Mouse (Mus musculus): Measurements from ENCODE around the gene Als2cr12.
"Not testable (repeated sequence)": the region's sequence is repeated elsewhere in the genome, so short reads cannot be mapped to it uniquely, and the experiment has no call there.

The Als2cr12 gene

DNA sequence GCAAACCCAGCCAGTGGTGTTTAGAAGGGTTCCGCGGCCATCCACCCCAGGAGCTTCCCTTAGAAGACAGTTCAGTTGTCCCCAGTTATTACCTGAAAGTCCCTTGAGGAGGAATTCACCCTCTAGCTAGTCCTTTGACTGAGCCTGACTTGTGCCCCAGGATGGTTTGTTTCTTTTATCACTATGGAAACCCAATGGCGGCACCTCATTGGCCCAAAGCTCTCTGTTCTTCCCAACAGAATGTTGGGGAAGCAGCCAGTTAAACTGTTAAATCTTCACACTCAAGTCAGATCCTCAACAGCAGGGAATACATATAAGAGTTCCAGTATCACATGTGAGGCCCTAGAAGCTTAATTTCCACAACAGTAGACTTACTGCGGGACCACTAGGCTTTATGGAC lies at the start of gene Als2cr12:
Gene Als2cr12 (minus strand): TSS at position 180 of the 400 bp plus-strand sequence.
- in situ Hi-C loops (cut with MboI) = not testable (repeated sequence)

- in situ Hi-C loops (cut with MboI) = no loop called here
These were observed 48.9 kb upstream of the Als2cr12 start for GRCm38 (mm10) chr1:58744645-58745044.

- in situ Hi-C loops (cut with MboI) = no loop called here
These were observed 47.5 kb upstream of the Als2cr12 start for GRCm38 (mm10) chr1:58743252-58743651.

DNA sequence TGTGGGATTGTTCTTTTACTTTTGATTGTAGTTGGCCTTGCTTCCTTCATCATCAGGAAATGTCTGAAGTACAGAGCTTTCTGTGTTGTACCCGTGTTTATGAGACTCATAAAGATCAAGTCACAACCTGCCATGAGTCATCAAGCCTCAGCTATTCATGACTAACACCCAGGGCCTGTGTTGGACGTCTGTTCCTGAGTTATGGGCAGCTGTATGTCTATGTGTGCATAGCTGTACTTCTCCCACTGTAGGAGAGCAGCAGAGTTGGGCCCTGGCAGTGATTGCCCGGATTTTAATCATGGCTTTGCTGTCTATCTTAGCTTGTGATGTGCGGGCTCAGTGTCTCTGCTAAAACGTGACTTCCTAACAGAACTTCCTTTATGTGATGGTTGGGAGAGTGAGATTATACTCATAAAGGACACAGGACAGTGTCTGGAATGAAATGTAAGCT lies 46.8 kb upstream of the Als2cr12 start:
- in situ Hi-C loops (cut with MboI) = no loop called here

DNA sequence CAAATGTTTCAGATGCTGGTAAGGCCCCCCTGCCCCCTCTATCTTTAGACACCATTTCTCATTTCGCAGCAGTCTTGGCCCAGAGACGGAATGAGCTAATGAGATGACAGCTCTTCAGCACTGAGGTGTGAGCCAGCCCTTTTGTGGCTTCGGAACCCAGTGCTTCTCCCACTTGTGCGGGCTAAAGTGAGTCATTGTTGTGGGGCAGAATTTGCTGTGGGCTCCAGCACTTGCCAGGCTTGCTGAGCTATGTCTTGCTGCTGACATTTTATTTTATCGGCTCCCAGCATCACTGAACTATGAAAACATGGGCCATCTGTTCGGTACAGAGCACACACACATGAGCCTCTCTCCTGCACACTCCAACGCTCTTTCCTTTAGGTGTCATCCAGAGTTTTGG lies 43.7 kb upstream of the Als2cr12 start:
- in situ Hi-C loops (cut with MboI) = no loop called here

DNA sequence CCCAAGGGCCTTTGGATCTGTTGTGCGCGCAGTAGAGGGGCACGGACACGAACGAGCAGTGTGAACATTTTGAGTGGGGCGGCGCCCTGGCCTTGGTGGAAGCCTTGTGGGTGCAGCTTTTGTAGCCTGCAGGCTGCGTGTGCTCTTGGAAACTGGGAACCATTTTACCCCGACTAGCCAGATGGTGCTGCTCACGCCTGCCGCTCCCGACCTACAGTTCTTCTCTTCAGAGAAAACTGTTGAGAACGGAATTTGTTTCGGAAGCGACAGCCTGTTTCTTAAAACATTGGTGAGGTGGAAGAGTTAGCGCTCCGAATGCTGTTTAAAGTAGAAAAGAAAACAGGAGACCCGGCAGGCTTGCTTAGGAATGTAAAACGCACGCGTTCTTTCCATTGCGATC lies 41.2 kb upstream of the Als2cr12 start:
- in situ Hi-C loops (cut with MboI) = no loop called here

DNA sequence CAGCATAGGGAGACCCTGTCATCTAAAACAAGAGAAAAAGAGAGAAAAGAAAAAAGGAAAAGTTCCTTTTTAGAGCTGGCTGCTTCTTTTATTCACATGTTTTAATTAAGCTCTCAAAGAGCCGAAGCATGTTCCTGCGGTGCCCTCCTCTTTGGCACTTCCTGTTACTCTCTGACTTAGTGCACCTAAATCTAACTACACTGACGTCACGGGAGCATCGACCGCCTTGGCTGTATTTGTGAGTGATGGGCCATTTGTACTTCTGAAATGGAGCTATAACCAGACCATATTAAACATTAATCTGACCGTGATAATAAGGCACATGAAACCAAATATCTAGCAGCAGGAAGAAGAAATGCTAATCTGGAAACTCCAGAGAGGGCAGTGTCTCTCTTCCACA lies 40.2 kb upstream of the Als2cr12 start:
- in situ Hi-C loops (cut with MboI) = no loop called here

GRCm38 (mm10) chr1:58734043-58734920 lies 38.5 kb upstream of the Als2cr12 start:
- in situ Hi-C loops (cut with MboI) = no loop called here

- in situ Hi-C loops (cut with MboI) = no loop called here
These were observed 37.8 kb upstream of the Als2cr12 start for GRCm38 (mm10) chr1:58733636-58734035.

- in situ Hi-C loops (cut with MboI) = no loop called here
These were observed 32.7 kb upstream of the Als2cr12 start for GRCm38 (mm10) chr1:58728590-58728868.

- in situ Hi-C loops (cut with MboI) = no loop called here
These were observed 32.2 kb upstream of the Als2cr12 start for GRCm38 (mm10) chr1:58727747-58728589.

DNA sequence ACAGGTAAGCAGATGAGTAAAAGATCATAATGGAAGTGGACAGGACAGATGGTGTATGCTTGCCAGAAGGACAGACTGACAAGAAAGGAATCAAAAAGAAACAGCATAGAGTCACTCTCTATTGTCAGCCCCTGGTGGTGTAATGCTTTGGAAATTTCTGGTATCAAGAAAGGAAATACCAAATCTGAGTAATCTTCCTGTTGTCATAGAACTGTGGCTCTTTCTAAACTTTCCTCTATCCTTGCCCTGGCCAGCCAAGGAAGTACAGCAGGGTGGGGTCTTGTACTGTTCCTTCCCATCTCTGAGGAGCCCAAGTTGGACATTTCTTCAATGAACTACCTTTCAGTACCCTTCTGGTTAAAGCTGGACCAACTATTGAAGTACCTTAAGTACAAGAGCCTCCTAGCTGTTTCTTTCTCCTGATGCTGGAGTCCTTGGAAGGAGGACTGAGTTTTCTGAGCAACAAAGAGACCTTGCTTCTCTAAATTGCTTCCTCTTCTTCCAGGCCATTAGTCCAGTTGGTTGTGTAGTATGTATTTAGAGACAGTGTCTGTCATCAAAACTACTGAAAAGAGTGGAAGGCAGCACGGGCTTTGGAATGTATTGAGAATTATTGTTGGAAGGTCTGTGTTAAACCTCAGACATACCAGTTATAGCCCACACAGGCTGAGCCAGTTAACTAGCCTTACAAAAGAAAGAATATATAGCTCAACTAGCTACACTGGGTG lies 31.4 kb upstream of the Als2cr12 start:
- in situ Hi-C loops (cut with MboI) = no loop called here

DNA sequence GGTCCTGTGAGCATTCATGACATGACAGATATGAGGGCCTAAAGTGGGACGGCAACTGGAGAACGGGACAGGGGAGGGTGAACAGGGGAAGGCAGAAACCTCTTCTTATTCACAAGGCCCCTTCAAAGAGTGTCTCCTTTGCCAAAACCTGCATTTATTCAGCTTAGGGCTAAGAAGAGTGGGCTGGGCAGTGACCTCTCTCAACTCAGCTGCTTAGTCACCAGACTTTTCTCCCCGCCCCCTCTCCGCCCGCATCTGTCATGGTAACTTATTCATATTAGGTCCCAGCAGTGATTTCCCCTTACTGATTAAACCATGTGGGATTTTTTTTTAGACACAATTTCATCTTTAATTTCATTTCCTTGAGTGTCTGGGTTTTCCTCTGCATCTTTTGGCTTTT lies 30.0 kb upstream of the Als2cr12 start:
- in situ Hi-C loops (cut with MboI) = no loop called here

GRCm38 (mm10) chr1:58725095-58725494 lies 29.3 kb upstream of the Als2cr12 start:
- in situ Hi-C loops (cut with MboI) = no loop called here

DNA sequence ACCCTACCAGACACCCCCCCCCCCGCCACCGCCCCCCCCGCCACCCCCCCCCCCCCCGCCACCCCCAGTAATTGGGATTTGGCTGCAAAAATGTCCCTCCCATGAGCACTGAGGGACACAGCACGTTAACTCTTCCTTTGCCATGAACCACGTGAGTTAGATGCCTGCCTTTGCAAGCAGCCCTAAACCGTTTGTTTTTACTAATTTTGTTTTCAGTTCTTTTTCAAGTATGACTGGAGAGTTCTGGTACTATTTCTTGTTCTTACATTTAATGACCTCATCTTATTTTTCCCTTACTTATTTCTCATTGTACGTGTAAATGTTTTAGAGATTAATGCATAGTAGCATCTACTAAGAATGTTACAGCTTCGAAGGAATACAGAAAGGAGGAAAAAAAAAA lies 28.7 kb upstream of the Als2cr12 start:
- in situ Hi-C loops (cut with MboI) = no loop called here

GRCm38 (mm10) chr1:58723809-58724405 lies 28.1 kb upstream of the Als2cr12 start:
- in situ Hi-C loops (cut with MboI) = no loop called here

- in situ Hi-C loops (cut with MboI) = no loop called here
These were observed 27.4 kb upstream of the Als2cr12 start for GRCm38 (mm10) chr1:58723062-58723808.

GRCm38 (mm10) chr1:58722115-58722938 lies 26.5 kb upstream of the Als2cr12 start:
- in situ Hi-C loops (cut with MboI) = no loop called here

DNA sequence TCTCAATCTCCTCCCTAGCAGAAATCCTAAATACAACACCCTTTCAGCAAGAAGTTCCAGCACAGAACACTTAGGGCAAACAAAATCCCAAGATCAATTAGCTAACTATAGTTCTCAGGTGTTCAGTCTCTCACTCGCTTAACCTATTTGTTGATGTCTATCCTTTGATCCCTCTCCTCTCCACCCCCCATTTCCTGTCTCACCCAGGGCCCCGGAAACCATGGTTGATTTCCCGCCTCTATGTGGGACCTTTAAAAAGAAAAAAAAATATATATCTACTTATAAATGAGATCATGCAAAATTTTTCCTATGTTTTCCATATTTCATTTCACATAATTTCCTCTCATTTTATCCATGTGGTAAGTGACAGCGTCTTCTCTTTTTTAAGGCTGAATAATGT lies 25.2 kb upstream of the Als2cr12 start:
- in situ Hi-C loops (cut with MboI) = no loop called here

- in situ Hi-C loops (cut with MboI) = no loop called here
These were observed 24.3 kb upstream of the Als2cr12 start for GRCm38 (mm10) chr1:58720090-58720489.

Data from mature B cell (primary cell).